Mouse (Mus musculus): Measurements from ENCODE around the gene Rassf4.
A peak's percentile ranks its signal among the peaks of the same experiment; 100 is the strongest.

Gene Rassf4

DNA sequence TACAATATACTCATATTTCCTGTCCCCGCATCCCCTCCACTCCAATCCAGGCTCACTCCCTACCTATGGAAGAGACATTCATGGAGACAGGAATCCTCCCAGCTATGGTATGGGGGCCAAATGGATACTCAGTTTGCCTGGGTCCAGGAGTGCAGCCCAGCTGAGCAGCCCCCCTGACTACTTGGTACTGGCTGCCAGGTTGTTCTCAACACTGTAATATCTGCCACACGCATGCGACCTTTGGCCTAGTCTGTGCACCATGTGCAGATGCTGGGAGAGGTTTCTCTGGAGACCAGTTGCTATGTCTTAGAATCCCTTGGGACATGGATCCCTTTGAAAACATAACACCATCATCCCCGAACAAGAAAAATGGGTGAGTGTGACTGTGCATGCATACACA lies 2.0 kb downstream of the Rassf4 start:
- DNase-seq (ENCODE audit: low read depth, low spot score) = no peak

DNA sequence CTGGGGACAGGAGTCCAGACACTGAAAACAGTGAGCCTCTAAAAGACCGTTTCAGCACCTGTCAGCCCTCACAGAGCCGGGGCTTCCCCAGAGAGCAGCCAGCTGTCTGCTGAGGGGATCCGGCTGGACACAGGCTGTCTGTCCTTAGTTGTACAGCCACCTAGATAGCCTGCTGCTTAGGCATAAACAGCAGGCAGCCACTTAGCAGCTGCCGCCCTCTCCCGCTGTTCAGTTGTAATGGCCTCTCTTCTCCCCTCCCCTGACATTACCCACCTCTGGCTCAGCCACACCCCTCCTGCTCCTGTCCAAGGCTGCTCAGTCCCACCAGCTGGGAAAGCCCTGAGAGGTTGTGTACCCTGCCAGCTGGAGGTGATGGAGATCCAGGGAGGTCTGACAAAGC lies 2.7 kb downstream of the Rassf4 start:
- DNase-seq (ENCODE audit: low read depth, low spot score) = peak; percentile 76

DNA sequence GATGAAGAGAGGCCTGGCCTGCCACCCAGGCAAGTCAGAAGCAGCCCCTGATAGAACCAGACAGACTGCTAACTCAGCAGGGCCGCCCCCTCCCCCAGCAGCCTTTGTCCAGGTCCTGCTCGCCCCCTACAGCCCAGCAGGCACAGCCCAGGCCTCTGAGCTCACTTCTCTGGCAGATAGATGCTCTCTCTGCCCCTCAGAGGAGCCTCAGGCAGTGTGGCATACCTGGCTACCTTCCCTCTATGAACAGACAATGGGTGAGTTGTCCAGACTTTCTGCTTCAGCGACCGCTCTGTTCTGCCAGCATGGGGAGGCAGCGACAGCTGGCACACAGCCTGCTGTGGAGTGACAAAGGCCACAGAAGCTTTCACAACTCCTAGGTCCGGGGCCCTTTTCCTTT lies 3.6 kb downstream of the Rassf4 start:
- peak; percentile 36 for DNase-seq (ENCODE audit: low read depth, low spot score)

DNA sequence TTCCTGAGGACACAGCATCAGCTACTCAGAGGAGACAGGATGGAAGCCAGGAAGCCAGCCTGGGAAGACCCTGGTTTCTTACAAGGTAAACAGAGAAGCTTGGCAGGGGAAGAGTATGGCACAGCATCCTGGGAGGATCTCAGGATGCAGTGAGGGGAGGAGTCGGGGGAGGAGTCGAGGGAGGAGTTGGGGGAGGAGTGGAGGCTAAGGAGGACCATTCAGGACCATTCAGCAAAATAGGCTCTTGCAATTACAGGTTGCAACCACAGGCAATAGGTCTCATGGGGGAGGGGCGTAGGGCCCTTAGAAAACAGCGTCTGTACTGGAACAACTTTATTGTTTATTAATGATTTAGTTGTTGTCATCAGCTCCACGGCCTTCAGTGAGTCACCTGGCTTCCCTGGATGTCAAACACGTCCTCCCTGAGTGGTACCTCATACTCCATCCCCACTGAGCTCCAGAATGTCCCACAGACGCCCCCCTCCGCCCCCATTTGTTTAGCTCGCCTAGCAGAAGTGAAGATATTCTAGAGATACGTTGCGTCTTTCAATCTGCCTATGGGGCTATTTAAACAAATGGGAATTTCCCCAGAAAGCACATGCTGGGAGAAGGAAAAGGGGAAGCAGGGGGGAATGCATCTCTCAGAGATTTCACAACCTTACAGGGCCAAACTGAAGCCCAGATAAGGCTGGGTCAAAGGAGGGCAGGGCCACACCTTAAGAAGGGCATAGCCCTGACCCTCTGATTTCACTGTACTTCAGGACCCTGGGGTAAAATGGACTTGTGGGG lies 4.9 kb downstream of the Rassf4 start:
- DNase-seq (ENCODE audit: low read depth, low spot score) = peak; percentile 66

DNA sequence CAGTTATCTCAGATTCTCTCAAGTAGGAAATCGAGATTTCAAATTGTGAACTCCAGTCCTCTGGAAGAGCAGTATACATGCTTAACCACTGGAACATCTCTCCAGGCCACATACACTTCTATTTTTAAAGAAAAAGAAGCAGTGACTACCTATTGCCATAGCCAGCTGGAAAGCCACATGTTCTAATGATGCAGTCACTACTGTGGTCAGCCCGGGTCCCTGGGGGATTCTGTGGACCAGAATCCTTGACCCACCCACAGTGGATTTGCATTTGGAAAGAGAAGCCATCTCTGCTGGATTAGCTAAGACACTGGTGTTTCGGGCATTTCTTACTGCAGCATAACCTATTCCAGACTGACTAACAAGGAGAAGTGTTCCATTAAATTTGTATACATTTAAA lies 6.4 kb downstream of the Rassf4 start:
- DNase-seq (ENCODE audit: low read depth, low spot score) = no peak

DNA sequence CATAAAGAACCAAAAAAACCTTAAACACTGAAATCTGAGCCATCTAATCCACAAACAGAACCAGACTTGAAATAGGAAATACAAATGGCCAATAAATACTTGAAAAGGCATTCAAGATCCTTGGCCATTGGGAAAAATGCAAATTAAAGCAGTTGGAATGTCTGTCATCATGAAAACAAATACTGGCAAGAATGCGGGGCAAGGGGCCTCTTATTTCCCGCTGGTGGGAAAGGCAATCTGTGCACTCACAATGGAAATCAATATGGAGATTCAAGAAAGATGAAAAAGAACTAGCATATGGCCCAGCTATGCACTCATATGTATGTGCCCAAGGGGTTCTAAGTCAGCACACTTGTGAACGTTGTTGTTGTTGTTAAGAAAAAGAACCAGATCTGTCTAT lies 6.9 kb downstream of the Rassf4 start:
- no peak for DNase-seq (ENCODE audit: low read depth, low spot score)

DNA sequence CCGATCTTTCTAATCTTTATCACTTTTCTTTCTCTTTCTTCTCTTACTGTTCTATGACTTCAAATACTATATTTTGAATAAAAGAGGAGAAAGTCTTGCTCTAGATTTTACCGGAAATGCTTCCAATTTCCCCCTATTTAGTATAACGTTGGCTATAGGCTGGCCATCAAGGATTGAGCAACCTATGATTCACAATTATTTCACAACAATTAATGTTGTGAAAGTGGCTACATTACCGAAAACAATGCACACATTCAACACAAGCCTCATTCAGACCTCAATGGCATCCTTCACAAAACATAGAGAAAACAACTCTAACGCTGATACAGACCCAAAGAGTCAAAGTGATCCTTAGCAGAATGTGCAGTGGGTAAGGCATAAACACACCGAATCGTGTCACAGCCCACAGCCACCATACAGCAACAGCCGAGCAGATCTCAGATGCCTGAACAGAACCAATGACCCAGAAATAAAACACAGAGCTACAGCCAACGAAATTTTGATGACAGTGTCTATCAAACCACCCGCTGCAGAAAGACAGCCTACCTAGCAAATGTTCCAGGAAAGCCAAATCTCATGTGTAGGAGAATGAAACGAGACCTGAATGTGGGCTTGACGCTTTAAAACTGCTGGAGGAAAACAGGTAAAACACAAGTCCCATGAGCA lies 7.5 kb downstream of the Rassf4 start:
- no peak for DNase-seq (ENCODE audit: low read depth, low spot score)

DNA sequence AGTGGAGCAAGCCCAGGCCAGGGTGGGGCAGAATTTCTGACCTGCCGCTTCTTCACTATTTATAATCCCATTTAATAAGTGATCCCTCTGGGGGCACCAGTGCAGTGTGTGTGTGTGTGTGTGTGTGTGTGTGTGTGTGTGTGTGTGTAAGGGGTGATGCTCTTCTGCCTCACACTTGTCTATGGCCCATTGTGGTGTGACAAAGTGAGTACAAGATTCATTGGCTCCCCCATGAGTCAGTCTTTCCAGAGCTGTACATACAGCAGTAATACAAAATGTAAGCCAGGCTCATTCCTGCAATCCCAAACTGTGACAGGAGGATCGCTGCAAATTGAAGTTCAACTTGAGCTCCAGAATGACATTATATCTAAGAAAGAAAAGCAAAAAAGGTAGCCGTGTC lies 8.9 kb downstream of the Rassf4 start:
- DNase-seq (ENCODE audit: low read depth, low spot score) = no peak

DNA sequence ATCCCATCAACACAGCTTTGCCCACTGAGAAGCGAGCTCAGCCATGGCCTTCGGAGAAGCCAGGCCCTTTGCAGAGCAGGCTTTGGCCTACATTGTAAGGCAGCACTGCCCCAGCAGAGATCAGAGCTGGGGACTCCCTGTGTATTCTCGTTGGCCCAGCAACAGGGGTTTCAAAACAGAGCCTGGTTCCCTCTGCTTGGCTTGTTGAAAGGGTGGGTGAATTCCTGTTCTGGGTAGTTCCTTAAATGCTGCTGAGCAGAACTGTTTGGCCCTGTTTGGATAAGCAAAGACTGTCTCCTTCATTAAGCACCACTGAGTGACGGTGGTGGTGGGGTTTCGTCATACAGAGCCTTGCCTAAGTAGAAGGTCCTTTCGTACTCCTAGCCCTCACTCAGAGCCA lies 9.7 kb downstream of the Rassf4 start:
- no peak for DNase-seq (ENCODE audit: low read depth, low spot score)

DNA sequence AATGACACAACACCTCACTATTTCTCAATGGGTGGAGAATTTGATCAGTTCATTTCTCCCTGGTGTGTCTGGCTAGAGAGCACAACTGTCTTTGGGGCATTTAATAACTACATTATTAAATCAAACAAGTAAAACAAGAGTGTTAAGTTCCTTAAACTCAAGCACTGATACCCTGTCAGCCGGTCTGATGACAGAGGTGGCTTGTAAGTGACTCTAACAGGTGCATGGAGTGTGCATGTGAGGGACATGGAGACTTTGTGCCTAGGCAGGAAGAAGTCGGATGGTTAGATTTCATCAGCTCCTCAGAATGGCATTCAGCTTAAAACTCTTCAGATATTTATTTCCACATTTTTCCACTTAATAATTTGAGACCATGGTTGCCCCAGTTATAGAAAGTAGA lies 10.4 kb downstream of the Rassf4 start:
- no peak for DNase-seq (ENCODE audit: low read depth, low spot score)

DNA sequence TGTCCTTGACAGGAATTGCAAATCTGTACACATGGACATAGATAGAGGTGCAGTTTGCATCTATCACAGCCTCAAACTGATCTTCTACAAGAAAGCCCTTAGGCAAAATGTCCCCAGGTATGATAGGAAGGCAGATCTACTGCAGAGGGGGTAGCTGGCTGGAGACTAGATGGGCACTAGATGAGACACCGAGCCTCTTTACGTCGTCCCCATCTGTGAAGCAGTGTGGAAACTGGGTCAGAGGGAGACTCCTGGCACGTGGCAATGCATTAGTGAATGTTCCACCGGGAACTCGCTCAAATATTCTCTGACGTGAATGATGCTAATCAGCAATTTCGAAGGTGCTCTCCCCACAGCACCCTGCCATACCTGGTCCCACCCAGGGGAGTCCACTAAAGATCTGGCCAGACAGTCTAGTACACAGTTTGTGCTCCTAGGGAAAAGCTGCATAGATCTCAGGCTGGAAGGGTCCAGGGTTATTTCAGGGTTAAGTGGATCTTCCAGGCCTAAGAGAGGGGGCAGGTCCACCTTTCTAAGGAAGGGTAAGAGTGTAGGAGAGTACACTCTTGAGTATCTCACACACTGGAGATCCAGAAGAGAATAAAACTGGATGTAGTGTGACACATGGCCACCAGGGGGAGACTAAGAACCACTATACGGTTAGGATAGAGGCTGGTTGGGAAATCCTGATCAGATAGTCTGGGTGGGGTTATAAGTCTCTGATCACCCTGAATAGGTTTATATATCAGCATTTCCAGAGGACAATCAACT lies 19.9 kb downstream of the Rassf4 start:
- DNase-seq (ENCODE audit: low read depth, low spot score) = peak; percentile 72

DNA sequence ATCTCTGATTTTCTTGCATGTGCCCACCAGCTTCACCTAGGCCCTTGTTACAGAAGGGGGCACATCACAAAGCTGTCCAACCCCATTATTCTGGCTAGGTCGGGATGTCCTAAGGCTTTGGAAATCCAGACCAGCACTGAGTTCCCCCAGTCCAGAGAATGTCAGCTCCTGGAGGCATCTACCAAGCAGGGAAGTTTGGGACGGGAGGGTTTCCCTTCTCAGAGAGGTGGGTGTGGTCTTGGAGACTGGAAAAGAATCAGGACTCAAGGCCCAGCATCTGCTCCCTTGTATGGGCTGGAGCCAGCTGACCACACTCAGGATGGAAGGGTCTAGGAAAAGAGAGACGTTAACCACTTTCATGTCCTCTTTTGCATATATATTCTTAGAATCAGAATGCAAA lies 20.6 kb downstream of the Rassf4 start:
- DNase-seq (ENCODE audit: low read depth, low spot score) = no peak

DNA sequence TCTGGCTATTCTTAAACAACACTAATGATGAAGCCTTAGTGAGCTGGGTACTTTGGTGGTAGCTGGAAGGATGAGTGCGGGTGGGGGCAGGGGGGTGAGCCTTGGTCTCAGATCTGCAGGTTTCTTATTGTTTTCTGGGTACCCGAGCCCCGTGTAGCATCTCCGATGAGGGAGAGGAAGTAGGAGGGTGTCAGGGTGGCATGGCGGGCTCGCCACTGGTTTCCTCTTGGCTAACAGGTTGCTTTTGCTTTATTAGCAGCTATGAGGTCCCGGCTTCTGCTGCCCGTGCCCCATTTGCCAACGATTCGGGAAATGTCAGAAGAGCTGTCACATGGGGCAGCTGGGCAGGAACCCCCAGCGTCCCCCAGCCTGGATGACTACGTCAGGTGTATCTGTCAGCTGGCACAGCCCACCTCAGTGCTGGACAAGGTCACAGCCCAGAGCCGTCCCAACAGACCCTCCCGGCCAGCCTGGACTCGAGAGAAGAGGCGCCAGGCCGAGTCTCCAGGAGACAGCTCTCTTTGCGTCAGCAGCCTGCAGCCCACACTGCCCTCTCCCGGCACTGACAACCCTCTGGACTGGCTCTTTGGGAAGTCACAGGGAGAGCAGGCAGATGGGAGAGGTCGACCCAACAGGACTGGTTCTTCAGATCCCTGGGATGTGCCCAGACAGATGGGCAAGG lies 22.2 kb downstream of the Rassf4 start:
- DNase-seq (ENCODE audit: low read depth, low spot score) = no peak

DNA sequence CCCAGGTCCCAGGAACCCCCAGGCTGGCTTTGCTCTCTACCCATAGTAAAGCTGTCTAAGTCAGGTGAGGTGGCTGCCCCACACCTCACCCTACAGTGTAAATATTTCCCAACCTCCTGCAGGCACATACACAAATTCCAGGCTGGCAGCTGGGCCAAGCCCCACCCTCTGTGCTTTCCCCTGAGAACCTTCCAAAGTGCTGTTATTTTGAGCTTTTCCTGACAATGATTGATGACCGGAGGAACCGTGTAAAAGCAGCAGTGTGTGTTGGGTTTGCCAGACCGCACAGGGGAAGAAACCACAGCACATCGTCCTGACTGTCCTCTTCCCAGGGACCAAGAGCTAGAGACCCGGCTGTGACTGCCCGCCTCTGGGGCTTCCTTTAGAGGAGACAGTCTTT lies 23.3 kb downstream of the Rassf4 start, which contains the start of gene Depp1:
Gene Depp1 (plus strand): TSS at position 204 of the 400 bp plus-strand sequence.
- no peak for DNase-seq (ENCODE audit: low read depth, low spot score)

DNA sequence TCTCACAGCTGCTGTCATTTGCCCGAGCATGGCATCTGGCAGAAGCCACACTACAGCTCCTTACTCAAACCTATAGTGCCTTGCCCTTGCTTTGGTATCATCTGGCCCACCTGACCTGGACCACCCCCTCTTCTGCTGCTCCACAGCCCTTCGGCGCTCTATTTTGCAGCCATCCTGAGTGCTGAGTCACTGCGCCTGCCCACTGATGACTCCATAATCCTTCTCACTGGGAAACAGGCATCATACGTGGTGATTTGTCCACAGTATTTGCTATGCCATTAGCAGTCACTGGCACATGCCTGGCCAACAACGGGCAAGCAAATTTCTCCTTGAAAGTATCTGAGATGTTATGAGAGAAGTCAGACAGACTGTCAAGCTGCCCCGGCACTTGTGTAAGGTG lies 23.9 kb downstream of the Rassf4 start:
- no peak for DNase-seq (ENCODE audit: low read depth, low spot score)

DNA sequence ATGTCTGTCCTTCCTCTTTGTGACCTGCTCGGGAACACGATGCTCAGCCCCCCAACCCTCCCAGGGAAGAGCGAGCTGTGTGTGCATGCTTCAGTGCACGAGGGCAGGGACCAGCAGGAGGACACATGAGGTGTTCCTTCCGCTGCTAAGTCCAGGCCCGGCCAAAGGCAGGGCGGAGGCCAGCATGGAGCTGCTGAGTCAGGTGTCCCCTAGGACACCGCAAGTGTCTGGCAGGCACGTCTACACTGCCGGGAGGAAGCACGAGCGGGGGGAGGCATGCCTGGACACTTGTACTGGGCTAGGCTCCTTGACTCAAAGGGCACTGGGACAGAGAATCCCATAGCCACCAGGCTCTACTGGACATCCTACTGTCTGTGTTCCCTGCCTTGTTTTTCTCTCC lies 26.0 kb downstream of the Rassf4 start:
- DNase-seq (ENCODE audit: low read depth, low spot score) = no peak

DNA sequence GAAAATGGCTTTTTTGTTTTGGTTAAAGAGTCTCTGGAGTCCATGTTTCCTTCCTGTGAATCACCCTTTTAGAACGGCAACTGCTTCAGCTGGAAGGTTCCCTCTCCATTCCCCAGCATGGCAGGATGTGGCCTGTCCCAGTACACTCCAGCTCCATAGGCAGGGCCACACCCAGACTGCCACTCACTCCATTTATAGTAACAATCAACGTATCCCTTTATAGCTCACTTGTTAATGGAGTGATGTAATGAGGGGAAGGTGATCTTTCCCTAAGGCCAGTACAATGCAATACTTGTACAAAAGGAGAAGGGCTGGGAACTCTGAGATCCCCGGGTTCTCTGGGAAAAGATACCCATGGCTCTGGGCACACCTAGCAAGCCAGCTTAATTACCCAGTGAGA lies 29.4 kb downstream of the Rassf4 start:
- DNase-seq (ENCODE audit: low read depth, low spot score) = no peak

DNA sequence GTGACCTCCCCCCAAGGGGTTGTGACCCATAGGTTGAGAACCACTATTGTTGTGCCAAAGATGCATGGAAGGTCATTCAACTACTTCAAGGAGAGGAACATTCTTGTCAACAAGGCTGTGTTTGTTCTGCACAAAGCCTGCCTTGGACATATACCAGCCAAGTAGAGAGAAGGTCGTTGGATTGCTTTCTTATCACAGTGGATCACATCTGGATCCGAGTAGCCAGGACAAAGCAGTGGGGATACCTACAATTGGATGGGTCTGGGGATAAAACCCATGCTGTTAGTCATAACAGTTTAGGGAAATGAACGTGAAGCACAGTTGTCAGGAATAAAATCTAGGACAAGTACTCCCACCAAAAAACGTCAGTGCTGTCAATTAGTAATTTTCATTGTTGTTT lies 29.9 kb downstream of the Rassf4 start:
- no peak for DNase-seq (ENCODE audit: low read depth, low spot score)

DNA sequence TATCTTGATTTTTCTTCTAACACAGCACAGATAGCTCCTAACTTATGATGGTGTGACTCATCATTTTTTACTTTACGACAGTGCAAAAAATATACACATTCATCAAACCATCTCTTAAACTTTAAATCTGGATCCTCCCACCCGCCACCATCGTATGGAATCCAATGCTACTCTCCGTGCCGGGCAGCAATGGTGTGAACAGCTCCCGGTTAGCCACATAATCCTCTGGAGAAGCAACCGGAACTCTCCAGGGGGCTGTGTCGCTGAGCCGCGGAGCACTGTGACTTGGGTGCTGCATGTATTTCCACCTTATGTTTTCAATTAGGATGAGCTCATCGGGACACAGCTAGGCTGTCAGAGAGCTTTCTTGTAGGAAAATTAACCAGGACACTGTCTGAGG lies 30.8 kb downstream of the Rassf4 start:
- no peak for DNase-seq (ENCODE audit: low read depth, low spot score)

DNA sequence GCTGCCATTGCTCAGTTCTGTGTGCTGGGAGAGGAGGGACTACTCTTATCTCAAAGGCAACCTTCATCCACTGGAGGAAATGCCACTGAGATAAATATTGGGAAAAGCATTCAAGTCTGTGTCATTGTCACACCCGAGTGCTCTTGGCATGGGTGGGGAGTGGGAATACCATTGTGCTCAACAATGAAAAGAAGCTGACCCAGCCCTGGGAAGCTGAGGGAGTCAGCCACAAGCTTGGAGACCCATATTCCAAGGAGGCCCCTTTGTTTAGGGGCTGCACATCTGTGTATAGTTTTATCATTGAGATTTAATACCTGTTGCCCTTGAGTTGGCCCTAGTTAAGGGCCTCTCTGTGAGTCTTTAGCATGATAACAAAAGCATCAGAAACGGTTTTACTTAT lies 34.1 kb downstream of the Rassf4 start:
- DNase-seq (ENCODE audit: low read depth, low spot score) = no peak

DNA sequence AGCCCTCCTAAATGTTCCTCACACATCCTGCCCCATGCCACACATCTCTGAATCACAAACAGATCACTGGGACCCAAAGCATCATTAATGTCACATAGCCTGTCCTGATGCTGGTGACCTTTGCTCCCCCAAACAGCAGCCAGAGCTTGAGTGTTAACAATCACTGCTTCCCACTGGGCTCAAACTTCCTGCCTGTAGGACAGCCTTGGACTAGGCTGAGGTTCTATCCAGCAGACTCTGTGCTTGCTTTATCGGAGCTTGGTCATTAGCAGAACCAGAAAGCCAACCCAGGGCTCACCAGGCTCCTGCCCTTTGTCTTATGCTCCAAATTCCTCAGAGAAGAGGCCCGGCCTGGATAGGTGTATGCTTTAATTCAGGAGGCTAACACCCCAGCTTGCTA lies 34.9 kb downstream of the Rassf4 start:
- no peak for DNase-seq (ENCODE audit: low read depth, low spot score)

DNA sequence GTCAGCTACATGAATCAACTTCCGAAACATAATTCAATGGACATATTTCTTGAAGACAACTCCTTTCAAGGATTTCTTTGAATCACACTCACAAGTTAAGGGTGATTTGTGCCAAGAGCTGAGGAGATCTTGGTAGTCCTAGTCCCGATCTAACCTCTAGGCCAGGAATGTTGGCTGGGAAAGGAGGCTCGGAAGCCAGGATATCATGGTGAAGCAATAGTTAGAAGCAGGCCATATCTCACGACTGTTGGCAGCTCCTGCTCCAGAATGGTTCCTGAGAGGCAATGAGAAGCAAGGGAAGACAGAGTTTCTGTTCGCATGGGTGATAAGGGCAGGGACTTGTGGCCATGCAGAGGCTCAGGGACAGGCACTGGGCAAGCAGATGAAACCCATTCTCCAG lies 36.3 kb downstream of the Rassf4 start:
- DNase-seq (ENCODE audit: low read depth, low spot score) = no peak
